Mouse (Mus musculus): Measurements from ENCODE around the gene Gpr68.

Gpr68 gene

GRCm38 (mm10) chr12:100875960-100876359, 32.0 kb downstream of the Gpr68 start:
- intact Hi-C loops (cut with DNase I): no loop called here

- intact Hi-C loops (cut with DNase I): no loop called here
Observed at GRCm38 (mm10) chr12:100875553-100875952, 32.4 kb downstream of the Gpr68 start.

- intact Hi-C loops (cut with DNase I): no loop called here
Observed at GRCm38 (mm10) chr12:100873612-100874011, 34.4 kb downstream of the Gpr68 start.

GRCm38 (mm10) chr12:100871841-100872240, 36.2 kb downstream of the Gpr68 start:
- intact Hi-C loops (cut with DNase I): no loop called here

GRCm38 (mm10) chr12:100871234-100871633, 36.8 kb downstream of the Gpr68 start:
- intact Hi-C loops (cut with DNase I): no loop called here

GRCm38 (mm10) chr12:100868049-100868622, 39.9 kb downstream of the Gpr68 start:
- intact Hi-C loops (cut with DNase I): no loop called here

GRCm38 (mm10) chr12:100867097-100867496, 40.9 kb downstream of the Gpr68 start:
- intact Hi-C loops (cut with DNase I): no loop called here

GRCm38 (mm10) chr12:100865509-100866078, 42.4 kb downstream of the Gpr68 start:
- intact Hi-C loops (cut with DNase I): no loop called here

- intact Hi-C loops (cut with DNase I): no loop called here
Observed at GRCm38 (mm10) chr12:100865072-100865471, 42.9 kb downstream of the Gpr68 start.

- intact Hi-C loops (cut with DNase I): no loop called here
Observed at GRCm38 (mm10) chr12:100862856-100863446, 45.0 kb downstream of the Gpr68 start.

GRCm38 (mm10) chr12:100862272-100862671, 45.7 kb downstream of the Gpr68 start:
- intact Hi-C loops (cut with DNase I): no loop called here

- intact Hi-C loops (cut with DNase I): no loop called here
Observed at GRCm38 (mm10) chr12:100857791-100858190, 50.2 kb downstream of the Gpr68 start.

- intact Hi-C loops (cut with DNase I): no loop called here
Observed at GRCm38 (mm10) chr12:100856337-100856736, 51.7 kb downstream of the Gpr68 start.

- intact Hi-C loops (cut with DNase I): no loop called here
Observed at GRCm38 (mm10) chr12:100852370-100852769, 55.6 kb downstream of the Gpr68 start.

- intact Hi-C loops (cut with DNase I): loop anchor here (1.0 kb wide), 1 partner anchor 77 kb away; no protein-coding TSS in a partner anchor
Observed at GRCm38 (mm10) chr12:100849421-100850138, 58.4 kb downstream of the Gpr68 start.

GRCm38 (mm10) chr12:100847437-100848080, 60.4 kb downstream of the Gpr68 start:
- intact Hi-C loops (cut with DNase I): no loop called here

- intact Hi-C loops (cut with DNase I): no loop called here
Observed at GRCm38 (mm10) chr12:100846566-100846965, 61.4 kb downstream of the Gpr68 start.

GRCm38 (mm10) chr12:100845829-100846228, 62.2 kb downstream of the Gpr68 start:
- intact Hi-C loops (cut with DNase I): no loop called here

- intact Hi-C loops (cut with DNase I): loop anchor here (5.0 kb wide), 1 partner anchor 122 kb away; no protein-coding TSS in a partner anchor
Observed at GRCm38 (mm10) chr12:100844546-100844945, 63.5 kb downstream of the Gpr68 start.

- intact Hi-C loops (cut with DNase I): loop anchor here (5.0 kb wide), 1 partner anchor 121 kb away; no protein-coding TSS in a partner anchor
Observed at GRCm38 (mm10) chr12:100843171-100843570, 64.8 kb downstream of the Gpr68 start.

- intact Hi-C loops (cut with DNase I): loop anchor here (1.0 to 5.0 kb wide), 3 partner anchors 119 to 263 kb away; no protein-coding TSS in a partner anchor
Observed at GRCm38 (mm10) chr12:100841211-100841792, 66.7 kb downstream of the Gpr68 start.
